Mouse (Mus musculus) hindbrain, embryonic 16.5 days (tissue): Measurements from ENCODE around the gene Cyth1. TPM values are rescaled to one million over a fixed set of nuclear protein-coding genes. Genes with fewer than 3 reads are reported as not detected.

Experiments
- ATAC-seq: fragments of 200-750 bp; cut with Nextera tagmentation; 2 replicates; pipeline ENCODE4 v1.8.0; 2017; ENCODE audit warnings: moderate TSS enrichment, moderate library complexity
- H3K27ac ChIP-seq: fragments of 300-500 bp; sonication (generic); 2 replicates; pipeline ENCODE4 v1.5.1; 2014; ENCODE audit warnings: low read depth, mild to moderate bottlenecking, control low read depth, low read length, moderate library complexity
- H3K27me3 ChIP-seq: fragments of 300-500 bp; sonication (generic); replicated peaks from 2 replicates; pipeline ENCODE4 v1.6.1; 2014; ENCODE audit warnings: low read length; ENCODE audit not compliant: control insufficient read depth, insufficient read depth
- H3K36me3 ChIP-seq: fragments of 300-500 bp; sonication (generic); 2 replicates; pipeline ENCODE4 v1.6.1; 2014; ENCODE audit warnings: mild to moderate bottlenecking, low read length, moderate library complexity, mixed read lengths; ENCODE audit not compliant: control insufficient read depth, insufficient read depth
- H3K4me1 ChIP-seq: fragments of 300-500 bp; sonication (generic); 2 replicates; pipeline ENCODE4 v1.6.1; 2014; ENCODE audit warnings: low read depth, low read length; ENCODE audit not compliant: control insufficient read depth, insufficient read depth
- H3K4me2 ChIP-seq: fragments of 300-500 bp; sonication (generic); 2 replicates; pipeline ENCODE4 v1.6.1; 2014; ENCODE audit warnings: mild to moderate bottlenecking, low read length, control low read depth, moderate library complexity
- H3K4me3 ChIP-seq: fragments of 300-500 bp; sonication (generic); 2 replicates; pipeline ENCODE4 v1.5.1; 2014; ENCODE audit warnings: mild to moderate bottlenecking, low read length, control low read depth, moderate library complexity
- H3K9ac ChIP-seq: fragments of 300-500 bp; sonication (generic); 2 replicates; pipeline ENCODE4 v1.6.1; 2014; ENCODE audit warnings: low read depth, mild to moderate bottlenecking, control low read depth, low read length, moderate library complexity
- H3K9me3 ChIP-seq: fragments of 300-500 bp; sonication (generic); 2 replicates; pipeline ENCODE4 v1.6.1; 2014; ENCODE audit warnings: mild to moderate bottlenecking, low read length, moderate library complexity; ENCODE audit not compliant: control insufficient read depth
- WGBS: fragments of 180-500 bp; shearing (Covaris S2); extraction: QIAGEN DNeasy Blood & Tissue Kit; methylation state at CpG from one replicate; pipeline ENCODE4 v1.1.7; 2014; 5-methylcytosine and 5-hydroxymethylcytosine counted together
- polyA plus RNA-seq: library from polyadenylated mRNA; unstranded; fragments of >200 nt; fragmentation: Nextera tagmentation; extraction: Ambion mirVana; gene quantifications from 2 replicates; pipeline ENCODE4 v1.2.1, GENCODE M21; 2015

Gene Cyth1
- polyA plus RNA-seq, 1 experiment from 2014 or later = 19.7 TPM

GRCm38 (mm10) chr11:118243627-118244261 lies 4.6 kb downstream of the Cyth1 start:
- H3K9ac ChIP-seq = no peak overlapping the region
- no peak overlapping the region for H3K4me2 ChIP-seq
- H3K27ac ChIP-seq = no peak overlapping the region
- H3K9me3 ChIP-seq = no peaks in the 10 kb centered on the region
- H3K36me3 ChIP-seq = no peaks in the 10 kb centered on the region
- no peak for ATAC-seq
- no peak overlapping the region for H3K4me3 ChIP-seq
- no peaks in the 10 kb centered on the region for H3K27me3 ChIP-seq
- 84% methylated on average over 6 of the region's 6 CpGs for WGBS
- peaks cover 20% of the 10 kb centered on the region for H3K4me1 ChIP-seq

DNA sequence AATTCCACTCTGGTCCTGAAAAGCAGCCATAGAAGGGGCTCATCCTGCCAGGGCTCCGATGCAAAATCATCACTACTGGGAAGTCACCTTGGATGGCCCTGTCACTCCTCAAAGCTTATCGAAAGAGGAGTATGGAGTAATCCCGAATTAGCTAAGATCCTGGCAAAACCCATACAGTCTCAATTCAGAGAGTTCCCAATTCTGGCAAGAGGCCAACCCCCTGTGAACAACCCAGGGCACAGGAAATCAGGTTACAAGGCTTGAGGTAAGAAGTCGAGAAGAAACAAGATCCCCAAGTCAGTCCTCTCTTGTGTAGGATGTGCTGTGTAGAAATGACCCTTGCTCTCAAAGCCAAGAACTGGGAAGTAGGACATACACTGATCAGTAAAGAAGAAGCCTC lies 5.9 kb downstream of the Cyth1 start:
- peaks cover 20% of the 10 kb centered on the region for H3K4me1 ChIP-seq
- no peak overlapping the region for H3K4me2 ChIP-seq
- H3K9me3 ChIP-seq = no peaks in the 10 kb centered on the region
- no peak for ATAC-seq
- no peak overlapping the region for H3K9ac ChIP-seq
- WGBS = 69% methylated on average over 4 of the region's 4 CpGs
- no peaks in the 10 kb centered on the region for H3K36me3 ChIP-seq
- H3K27me3 ChIP-seq = no peaks in the 10 kb centered on the region
- H3K27ac ChIP-seq = no peak overlapping the region
- H3K4me3 ChIP-seq = no peak overlapping the region

DNA sequence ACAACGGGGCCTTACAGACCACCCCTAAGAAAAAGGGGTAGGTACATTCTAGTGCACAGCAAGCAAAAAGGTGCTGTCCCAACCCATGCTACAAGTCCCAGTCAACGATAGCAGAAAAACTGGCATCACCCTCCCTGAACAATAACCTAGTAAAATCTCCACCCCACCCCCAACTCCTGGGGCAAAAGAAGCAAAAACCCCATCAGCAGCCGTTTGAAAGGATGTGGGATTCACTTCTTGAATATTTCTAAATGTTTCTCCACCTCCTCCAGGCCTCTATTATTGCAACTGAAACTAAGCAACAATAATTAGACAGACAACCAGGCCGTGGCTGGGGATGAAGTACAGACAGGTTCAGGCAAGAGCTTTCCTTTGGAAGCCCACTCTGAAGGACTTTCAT lies 8.0 kb downstream of the Cyth1 start:
- ATAC-seq = no peak
- H3K36me3 ChIP-seq = no peaks in the 10 kb centered on the region
- no peak overlapping the region for H3K4me3 ChIP-seq
- no peaks in the 10 kb centered on the region for H3K9me3 ChIP-seq
- H3K27me3 ChIP-seq = no peaks in the 10 kb centered on the region
- H3K27ac ChIP-seq = no peak overlapping the region
- peaks cover 8% of the 10 kb centered on the region for H3K4me1 ChIP-seq
- 81% methylated on average over 4 of the region's 4 CpGs for WGBS
- H3K9ac ChIP-seq = no peak overlapping the region
- H3K4me2 ChIP-seq = no peak overlapping the region

DNA sequence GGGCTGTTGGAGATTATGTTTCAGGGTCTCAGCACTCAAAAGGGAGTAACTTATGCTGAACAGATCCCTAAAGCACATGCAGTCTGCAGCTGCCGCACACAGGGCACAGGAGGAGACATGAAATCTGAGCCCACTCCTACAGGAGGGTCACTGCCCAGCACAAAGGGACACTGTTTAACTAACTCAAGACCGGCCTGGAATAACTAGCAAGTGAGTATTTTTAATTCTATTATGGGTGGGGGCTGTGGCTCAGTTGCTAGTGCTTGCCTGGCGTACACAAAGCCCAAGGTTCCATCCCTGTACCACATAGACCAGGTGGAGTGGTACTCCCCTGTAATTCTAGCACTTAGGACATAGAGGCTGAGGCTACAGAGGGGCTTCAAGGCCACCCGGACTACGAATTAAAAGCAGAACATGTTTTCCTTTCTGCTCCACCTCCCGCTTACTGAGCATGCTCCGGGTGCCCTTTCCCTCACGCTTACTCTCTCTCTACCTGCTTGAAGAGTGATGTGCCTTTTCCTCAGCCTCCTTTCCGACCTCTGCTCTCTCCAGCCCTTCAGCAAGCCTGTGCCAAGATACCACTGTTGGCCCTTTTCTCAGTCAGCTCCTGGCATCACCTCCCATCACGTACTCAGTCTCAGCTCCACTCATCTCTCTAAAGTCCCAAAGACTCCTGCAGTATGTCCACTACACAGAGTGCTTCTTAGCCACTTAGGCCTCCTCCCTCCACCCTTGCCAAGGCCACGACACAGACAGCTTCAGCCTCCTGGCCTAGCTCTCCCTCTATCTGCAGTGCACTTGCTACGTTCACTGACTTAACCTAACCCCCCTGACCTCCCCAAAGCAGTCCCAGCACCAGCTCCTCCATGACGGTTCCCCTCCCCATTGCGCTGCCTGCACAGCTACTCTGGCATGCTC lies 8.9 kb downstream of the Cyth1 start:
- H3K4me3 ChIP-seq = no peak overlapping the region
- no peak overlapping the region for H3K27ac ChIP-seq
- no peak for ATAC-seq
- H3K4me2 ChIP-seq = no peak overlapping the region
- peaks cover 8% of the 10 kb centered on the region for H3K4me1 ChIP-seq
- H3K27me3 ChIP-seq = no peaks in the 10 kb centered on the region
- no peaks in the 10 kb centered on the region for H3K36me3 ChIP-seq
- H3K9me3 ChIP-seq = no peaks in the 10 kb centered on the region
- 59% methylated on average over 14 of the region's 14 CpGs for WGBS
- H3K9ac ChIP-seq = no peak overlapping the region

- Histone ChIP-seq H3K9ac (no peak overlapping the region), H3K4me1 (peaks cover 12% of the 10 kb centered on the region), H3K4me3 (no peak overlapping the region), H3K4me2 (no peak overlapping the region), H3K36me3 (no peaks in the 10 kb centered on the region), H3K27me3 (no peaks in the 10 kb centered on the region), H3K27ac (no peak overlapping the region), H3K9me3 (no peaks in the 10 kb centered on the region)
- ATAC-seq = no peak
- 81% methylated on average over 6 of the region's 6 CpGs for WGBS
These were observed 11.7 kb downstream of the Cyth1 start for GRCm38 (mm10) chr11:118236520-118237190.

GRCm38 (mm10) chr11:118234929-118235328 lies 13.5 kb downstream of the Cyth1 start:
- Histone ChIP-seq H3K9ac (no peak overlapping the region), H3K4me2 (no peak overlapping the region), H3K27me3 (no peaks in the 10 kb centered on the region), H3K4me3 (no peak overlapping the region), H3K4me1 (peaks cover 12% of the 10 kb centered on the region), H3K27ac (no peak overlapping the region), H3K36me3 (no peaks in the 10 kb centered on the region), H3K9me3 (no peaks in the 10 kb centered on the region)
- 83% methylated on average over 7 of the region's 7 CpGs for WGBS
- no peak for ATAC-seq

- no peak overlapping the region for H3K27ac ChIP-seq
- H3K4me2 ChIP-seq = no peak overlapping the region
- 82% methylated on average over 6 of the region's 6 CpGs for WGBS
- no peaks in the 10 kb centered on the region for H3K9me3 ChIP-seq
- no peak overlapping the region for H3K9ac ChIP-seq
- no peaks in the 10 kb centered on the region for H3K36me3 ChIP-seq
- no peak for ATAC-seq
- H3K4me3 ChIP-seq = no peak overlapping the region
- H3K27me3 ChIP-seq = no peaks in the 10 kb centered on the region
- peaks cover 9% of the 10 kb centered on the region for H3K4me1 ChIP-seq
These were observed 13.9 kb downstream of the Cyth1 start for GRCm38 (mm10) chr11:118234500-118234899.

- no peak for ATAC-seq
- Histone ChIP-seq H3K4me3 (no peak overlapping the region), H3K4me1 (peaks cover 5% of the 10 kb centered on the region; the same call in 1 of the 2 replicates), H3K4me2 (no peak overlapping the region), H3K27me3 (no peaks in the 10 kb centered on the region), H3K9ac (no peak overlapping the region), H3K36me3 (no peaks in the 10 kb centered on the region), H3K27ac (no peak overlapping the region), H3K9me3 (no peaks in the 10 kb centered on the region)
- WGBS = 81% methylated on average over 3 of the region's 3 CpGs
These were observed 14.5 kb downstream of the Cyth1 start for GRCm38 (mm10) chr11:118233924-118234323.

GRCm38 (mm10) chr11:118232314-118232831 lies 16.0 kb downstream of the Cyth1 start:
- WGBS = 39% methylated on average over 7 of the region's 7 CpGs
- Histone ChIP-seq H3K27me3 (no peaks in the 10 kb centered on the region), H3K4me2 (no peak overlapping the region), H3K4me1 (peaks cover 5% of the 10 kb centered on the region; the same call in 1 of the 2 replicates), H3K9me3 (no peaks in the 10 kb centered on the region), H3K4me3 (no peak overlapping the region), H3K36me3 (no peaks in the 10 kb centered on the region), H3K27ac (no peak overlapping the region), H3K9ac (no peak overlapping the region)
- ATAC-seq = peak; percentile 54; the same call in 1 of the 2 replicates
